Mouse (Mus musculus): ENCODE measurements around the gene Zfp978. TPM values are rescaled to one million over a fixed set of nuclear protein-coding genes. Genes with fewer than 3 reads are reported as not detected.
"Not testable (repeated sequence)": the region's sequence is repeated elsewhere in the genome, so short reads cannot be mapped to it uniquely, and the experiment has no call there.

Zfp978 gene
- total and polyA plus RNA-seq, 3 experiments = 0.28 to 0.58 TPM; not detected in 1

DNA sequence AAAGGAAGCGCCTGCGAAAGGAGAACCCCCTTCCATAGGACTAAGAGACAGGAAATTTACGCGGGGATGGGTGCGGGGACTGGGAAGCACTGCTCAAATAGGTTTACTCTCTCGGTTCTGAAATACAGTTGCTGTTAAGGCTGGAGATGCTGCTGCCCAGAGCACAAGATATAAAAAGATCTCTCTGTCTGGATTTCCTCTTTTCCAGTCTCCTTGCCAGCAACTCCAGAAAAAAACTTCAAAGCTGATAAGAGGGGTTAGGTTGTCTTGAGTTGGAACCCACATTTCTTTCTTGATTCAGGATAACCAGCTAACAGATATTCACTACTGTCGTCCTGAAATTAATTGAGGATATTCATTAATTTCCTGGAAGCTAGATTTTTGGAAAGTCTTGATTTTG, 57.2 kb downstream of the Zfp978 start:
- not testable (repeated sequence) for H3K4me3 ChIP-seq (ENCODE audit: control insufficient read depth in 1 of 2, insufficient read depth in 1 of 2, low read depth in 2 of 2, low read length in 2 of 2)

DNA sequence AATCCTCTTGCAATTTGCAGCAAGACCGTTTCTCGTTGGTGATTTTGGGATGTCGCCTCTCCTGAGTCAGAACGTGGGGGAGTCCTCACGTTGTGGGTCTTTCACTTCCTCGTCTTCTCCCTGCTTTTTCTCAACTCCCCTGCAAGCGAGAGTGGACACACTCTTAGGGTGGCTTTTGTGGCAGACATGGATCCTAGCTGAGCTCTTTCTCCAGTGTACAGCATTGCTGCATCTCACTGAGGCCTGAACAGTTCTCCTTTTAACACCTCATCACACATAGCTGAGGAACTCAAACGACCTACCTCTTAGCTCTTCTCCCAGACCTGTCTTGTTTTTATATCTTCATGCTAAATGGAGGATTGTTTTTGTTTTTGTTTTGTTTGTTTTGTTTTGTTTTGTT, 58.1 kb downstream of the Zfp978 start:
- not testable (repeated sequence) for H3K4me3 ChIP-seq (ENCODE audit: control insufficient read depth in 1 of 2, insufficient read depth in 1 of 2, low read depth in 2 of 2, low read length in 2 of 2); H3K4me1 ChIP-seq (ENCODE audit: control insufficient read depth in 1 of 2, insufficient read depth in 2 of 2, low read length in 2 of 2); H3K27me3 ChIP-seq (ENCODE audit: control insufficient read depth in 1 of 2, insufficient read depth in 2 of 2, low read length in 2 of 2); DNase-seq (ENCODE audit: low read depth, low spot score); H3K9ac ChIP-seq (ENCODE audit: control insufficient read depth, low read depth, low read length, poor library complexity, severe bottlenecking); H3K36me3 ChIP-seq (ENCODE audit: control insufficient read depth in 1 of 2, insufficient read depth in 2 of 2, low read length in 2 of 2); H3K9me3 ChIP-seq (replicated peaks; ENCODE audit: insufficient read depth, low read length); H3K27ac ChIP-seq (ENCODE audit: control insufficient read depth, low read depth, low read length); H3K79me2 ChIP-seq (ENCODE audit: control insufficient read depth, insufficient read depth, low read length, poor library complexity)

More for the DNA sequence above, 57.2 kb downstream of the Zfp978 start:
- not testable (repeated sequence) for H3K9ac ChIP-seq (ENCODE audit: control insufficient read depth, low read depth, low read length, poor library complexity, severe bottlenecking); H3K9me3 ChIP-seq (replicated peaks; ENCODE audit: insufficient read depth, low read length); H3K36me3 ChIP-seq (ENCODE audit: control insufficient read depth in 1 of 2, insufficient read depth in 2 of 2, low read length in 2 of 2); H3K27me3 ChIP-seq (ENCODE audit: control insufficient read depth in 1 of 2, insufficient read depth in 2 of 2, low read length in 2 of 2); H3K4me1 ChIP-seq (ENCODE audit: control insufficient read depth in 1 of 2, insufficient read depth in 2 of 2, low read length in 2 of 2); H3K79me2 ChIP-seq (ENCODE audit: control insufficient read depth, insufficient read depth, low read length, poor library complexity); H3K27ac ChIP-seq (ENCODE audit: control insufficient read depth, low read depth, low read length)
- TF ChIP-seq ZNF384 (IDR thresholded peaks at IDR 0.05; ENCODE audit: low read depth, low read length) = peak; percentile 50
- DNase-seq (ENCODE audit: low read depth, low spot score) = peak; percentile 54

DNA sequence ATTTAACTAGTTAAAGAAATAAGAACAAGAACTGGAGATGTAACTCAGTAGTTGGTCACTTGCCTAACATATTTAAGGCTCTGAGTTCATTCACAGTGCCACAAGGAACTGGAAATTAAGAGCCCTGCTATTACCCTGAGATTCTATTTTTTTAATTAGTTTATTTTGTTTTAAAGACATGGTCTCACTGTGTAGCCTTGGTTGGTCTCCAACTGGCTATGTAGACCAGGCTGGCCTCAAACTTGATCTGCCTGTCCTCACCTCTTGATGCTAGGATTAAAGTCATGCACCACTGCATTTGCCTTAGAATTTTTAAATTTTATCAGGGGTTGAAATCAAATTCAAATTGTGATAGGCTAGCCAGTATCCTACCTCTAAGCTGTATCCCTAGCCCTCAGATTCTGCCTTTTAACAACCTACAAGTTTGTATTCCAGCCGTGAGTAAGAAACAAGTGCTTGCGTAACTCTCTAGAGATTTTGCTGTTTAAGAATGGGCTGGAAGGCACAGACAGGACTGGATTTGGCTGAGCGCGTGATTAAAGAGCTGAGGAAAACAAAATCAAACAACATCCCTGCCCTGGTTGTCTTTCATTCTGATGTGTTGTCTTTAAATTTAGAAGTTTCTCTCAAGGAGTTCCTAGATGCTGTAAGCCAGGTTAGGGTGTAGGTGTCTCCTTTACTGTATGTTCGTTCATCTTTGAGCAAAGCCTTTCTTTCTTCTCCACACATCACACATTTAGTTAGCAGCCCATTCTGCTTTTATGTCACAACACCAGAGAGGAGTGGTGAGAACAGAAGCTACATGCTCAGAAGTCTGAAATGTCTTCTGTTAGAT, 58.9 kb downstream of the Zfp978 start:
- H3K9ac ChIP-seq (ENCODE audit: control insufficient read depth, low read depth, low read length, poor library complexity, severe bottlenecking); H3K36me3 ChIP-seq (ENCODE audit: control insufficient read depth in 1 of 2, insufficient read depth in 2 of 2, low read length in 2 of 2); H3K27ac ChIP-seq (ENCODE audit: control insufficient read depth, low read depth, low read length); H3K27me3 ChIP-seq (ENCODE audit: control insufficient read depth in 1 of 2, insufficient read depth in 2 of 2, low read length in 2 of 2); H3K79me2 ChIP-seq (ENCODE audit: control insufficient read depth, insufficient read depth, low read length, poor library complexity); H3K9me3 ChIP-seq (replicated peaks; ENCODE audit: insufficient read depth, low read length); H3K4me3 ChIP-seq (ENCODE audit: control insufficient read depth in 1 of 2, insufficient read depth in 1 of 2, low read depth in 2 of 2, low read length in 2 of 2); H3K4me1 ChIP-seq (ENCODE audit: control insufficient read depth in 1 of 2, insufficient read depth in 2 of 2, low read length in 2 of 2); DNase-seq (ENCODE audit: low read depth, low spot score): not testable (repeated sequence)

DNA sequence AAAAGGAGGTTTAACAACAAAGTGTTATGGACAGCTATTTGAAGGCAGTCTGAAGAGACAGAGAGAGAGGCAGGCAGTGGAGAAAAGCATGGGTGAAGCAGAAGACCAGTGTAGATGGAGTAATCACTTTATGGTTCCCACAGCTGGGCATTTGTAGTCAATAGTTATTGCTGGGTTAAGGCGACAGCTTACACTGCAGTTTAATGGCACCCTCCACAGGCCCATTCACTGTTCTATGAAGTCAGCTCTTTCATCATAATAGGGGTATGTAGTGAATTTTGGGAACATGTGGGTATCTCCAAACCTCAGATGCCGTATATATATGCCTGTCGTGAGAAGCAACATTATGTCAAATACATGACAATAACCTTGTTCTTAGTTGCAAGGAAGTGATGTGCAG, 59.7 kb downstream of the Zfp978 start:
- Histone ChIP-seq H3K4me3 (ENCODE audit: control insufficient read depth in 1 of 2, insufficient read depth in 1 of 2, low read depth in 2 of 2, low read length in 2 of 2) (no peak overlapping the region), H3K9me3 (replicated peaks; ENCODE audit: insufficient read depth, low read length) (no peaks in the 10 kb centered on the region), H3K27me3 (ENCODE audit: control insufficient read depth in 1 of 2, insufficient read depth in 2 of 2, low read length in 2 of 2) (no peaks in the 10 kb centered on the region), H3K4me1 (ENCODE audit: control insufficient read depth in 1 of 2, insufficient read depth in 2 of 2, low read length in 2 of 2) (no peaks in the 10 kb centered on the region; a peak in 1 of 4 replicates), H3K36me3 (ENCODE audit: control insufficient read depth in 1 of 2, insufficient read depth in 2 of 2, low read length in 2 of 2) (no peaks in the 10 kb centered on the region), H3K79me2 (ENCODE audit: control insufficient read depth, insufficient read depth, low read length, poor library complexity) (no peaks in the 10 kb centered on the region), H3K9ac (ENCODE audit: control insufficient read depth, low read depth, low read length, poor library complexity, severe bottlenecking) (no peak overlapping the region), H3K27ac (ENCODE audit: control insufficient read depth, low read depth, low read length) (no peak overlapping the region)
- TF ChIP-seq JUND (IDR thresholded peaks at IDR 0.05; ENCODE audit: low read depth, low read length) (no peak), NRF1 (IDR thresholded peaks at IDR 0.05; ENCODE audit: insufficient read depth, low read depth, low read length, poor library complexity, severe bottlenecking) (no peak), RCOR1 (IDR thresholded peaks at IDR 0.05; ENCODE audit: low read depth, low read length) (no peak), CHD1 (IDR thresholded peaks at IDR 0.05; ENCODE audit: low read depth, low read length) (no peak), MAX (IDR thresholded peaks at IDR 0.05; ENCODE audit: low read length) (no peak), HCFC1 (IDR thresholded peaks at IDR 0.05; ENCODE audit: low read depth, low read length) (no peak), SIN3A (IDR thresholded peaks at IDR 0.05; ENCODE audit: low read length) (no peak), ZKSCAN1 (IDR thresholded peaks at IDR 0.05; ENCODE audit: low read depth, low read length) (no peak), ZC3H11A (IDR thresholded peaks at IDR 0.05; ENCODE audit: low read depth, low read length) (no peak), GATA1 (IDR thresholded peaks at IDR 0.05; ENCODE audit: low read depth, low read length) (no peak), MXI1 (IDR thresholded peaks at IDR 0.05; ENCODE audit: low read depth, low read length) (no peak), BHLHE40 (IDR thresholded peaks at IDR 0.05; ENCODE audit: borderline replicate concordance, low read depth, low read length) (no peak)
- DNase-seq (ENCODE audit: low read depth, low spot score) = no peak

DNA sequence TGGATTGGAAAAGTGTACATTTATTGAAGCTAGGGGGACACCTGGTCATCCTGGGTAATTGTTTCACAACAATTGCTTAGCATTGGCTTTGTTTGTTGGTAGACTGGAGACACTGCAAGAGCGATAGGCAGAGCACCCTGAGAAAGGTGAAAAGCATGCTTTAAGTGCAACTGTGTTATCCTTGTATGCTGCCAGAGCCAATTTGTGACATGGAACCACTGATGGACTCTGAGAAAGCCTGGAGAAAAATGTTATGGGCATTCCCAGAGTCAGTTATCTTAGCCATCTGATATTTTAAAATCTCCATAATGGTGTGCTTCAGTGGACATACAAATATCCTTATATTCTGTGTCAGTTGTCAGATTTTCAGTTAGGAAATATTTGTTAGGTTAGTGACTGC, 60.2 kb downstream of the Zfp978 start:
- H3K9ac ChIP-seq (ENCODE audit: control insufficient read depth, low read depth, low read length, poor library complexity, severe bottlenecking); DNase-seq (ENCODE audit: low read depth, low spot score); H3K79me2 ChIP-seq (ENCODE audit: control insufficient read depth, insufficient read depth, low read length, poor library complexity); H3K9me3 ChIP-seq (replicated peaks; ENCODE audit: insufficient read depth, low read length); H3K27ac ChIP-seq (ENCODE audit: control insufficient read depth, low read depth, low read length); H3K36me3 ChIP-seq (ENCODE audit: control insufficient read depth in 1 of 2, insufficient read depth in 2 of 2, low read length in 2 of 2); H3K27me3 ChIP-seq (ENCODE audit: control insufficient read depth in 1 of 2, insufficient read depth in 2 of 2, low read length in 2 of 2); H3K4me3 ChIP-seq (ENCODE audit: control insufficient read depth in 1 of 2, insufficient read depth in 1 of 2, low read depth in 2 of 2, low read length in 2 of 2); H3K4me1 ChIP-seq (ENCODE audit: control insufficient read depth in 1 of 2, insufficient read depth in 2 of 2, low read length in 2 of 2): not testable (repeated sequence)
